Mouse (Mus musculus) liver, postnatal 0 days (tissue): Measurements from ENCODE around the gene Pcgf5.

ENCODE experiments used
- CTCF ChIP-seq: sonication (generic); IDR thresholded peaks from 2 replicates; pipeline ENCODE4 v1.5.1; 2016; ENCODE audit warnings: antibody characterized with exemption, low read depth
- EP300 ChIP-seq: IDR thresholded peaks from 2 replicates; pipeline ENCODE4 v1.6.1; 2016; ENCODE audit warnings: antibody characterized with exemption, low read depth, mild to moderate bottlenecking

GRCm38 (mm10) chr19:36470106-36470505 is 122.0 kb downstream of the Pcgf5 start:
- peak; percentile 89 for TF ChIP-seq CTCF
- TF ChIP-seq EP300 = no peak
